Mouse (Mus musculus) lung, postnatal 4 days (tissue): ENCODE data around the gene Rnase12.
"Not testable (repeated sequence)": the region's sequence is repeated elsewhere in the genome, so short reads cannot be mapped to it uniquely, and the experiment has no call there.

ENCODE experiments used
- DNase-seq, 2 experiments: peaks; one replicate each; pipeline ENCODE4 v3.0.0; 2021

Rnase12 gene

DNA sequence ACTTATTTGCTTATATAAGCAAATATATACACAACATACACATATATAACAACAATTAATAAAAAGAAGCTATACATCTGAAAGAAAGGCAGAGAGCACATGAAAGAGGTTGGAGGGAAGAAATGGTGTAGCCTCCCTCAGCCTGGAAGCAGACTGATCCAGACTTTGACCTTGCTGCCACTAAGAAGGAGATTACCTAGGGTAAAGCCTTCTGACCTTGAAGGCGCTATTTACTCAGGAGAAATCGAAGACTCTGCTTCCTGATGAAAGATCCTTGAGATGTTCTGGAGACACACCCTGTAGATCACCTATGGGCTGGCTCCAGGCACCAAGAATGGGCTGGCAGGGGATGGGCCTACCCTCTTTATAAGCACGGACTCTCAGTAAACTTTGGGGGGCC, 42.7 kb downstream of the Rnase12 start:
- not testable (repeated sequence) for DNase-seq

GRCm38 (mm10) chr14:51009572-51009971, 47.9 kb downstream of the Rnase12 start:
- DNase-seq: peak in 1 of 2 experiments; percentile 46

DNA sequence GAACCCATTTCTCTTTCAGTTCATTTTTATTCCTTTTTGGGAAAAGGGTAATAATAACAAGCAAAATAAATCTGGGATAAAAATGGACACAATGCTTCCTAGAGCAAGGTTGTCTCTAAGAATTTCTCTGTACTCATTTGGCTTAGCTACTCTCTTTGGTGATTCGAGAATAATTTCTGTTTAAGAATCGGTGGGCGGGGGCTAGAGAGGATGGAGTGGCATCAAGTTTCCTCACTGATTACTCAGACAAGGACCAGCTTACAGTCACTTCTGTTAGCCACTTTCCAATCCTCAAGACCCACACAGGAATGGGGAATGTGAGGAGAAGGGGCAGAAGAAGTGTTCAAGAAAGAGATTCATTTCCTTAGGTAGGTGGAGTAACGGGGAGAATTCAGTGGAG, 48.7 kb downstream of the Rnase12 start:
- DNase-seq: no peak

DNA sequence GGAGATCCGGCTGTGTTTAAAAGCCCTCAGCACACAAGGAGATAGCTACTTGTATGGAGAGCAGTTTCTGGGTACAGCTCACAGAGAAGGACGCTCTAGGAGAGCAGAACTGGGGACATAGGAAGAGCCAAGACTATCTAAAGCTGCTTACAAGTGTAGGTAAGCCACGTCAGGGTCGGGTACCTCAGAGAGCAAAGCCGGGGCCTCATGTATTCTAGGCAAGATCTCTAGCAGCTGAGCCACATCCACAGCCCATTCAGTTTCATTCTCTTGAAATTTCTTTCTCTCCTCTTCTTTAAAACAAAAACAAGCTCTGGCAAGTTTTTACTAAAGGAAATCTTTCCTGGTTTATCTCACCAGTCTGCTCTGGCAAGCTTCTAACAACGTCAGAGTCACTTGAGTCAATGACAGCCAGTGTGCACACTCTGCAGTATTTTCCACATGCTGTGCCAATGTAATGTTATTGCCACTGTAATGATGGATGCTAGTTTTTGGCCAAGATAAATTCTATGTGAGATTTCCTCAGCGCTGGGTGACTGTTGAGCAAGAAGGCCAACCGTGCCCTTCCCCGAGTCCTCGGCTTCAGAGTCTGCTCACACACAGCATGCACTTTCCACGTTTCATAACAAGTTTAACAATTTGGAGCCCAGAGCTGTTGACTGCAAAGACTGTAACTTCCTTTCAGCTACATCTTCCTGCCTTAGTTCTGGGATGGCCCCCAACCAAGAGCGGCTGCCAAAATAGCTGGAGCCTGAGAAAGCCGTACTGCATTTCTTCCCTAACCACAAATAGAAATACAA, 49.3 kb downstream of the Rnase12 start:
- peak; percentile 72 to 89 for DNase-seq

DNA sequence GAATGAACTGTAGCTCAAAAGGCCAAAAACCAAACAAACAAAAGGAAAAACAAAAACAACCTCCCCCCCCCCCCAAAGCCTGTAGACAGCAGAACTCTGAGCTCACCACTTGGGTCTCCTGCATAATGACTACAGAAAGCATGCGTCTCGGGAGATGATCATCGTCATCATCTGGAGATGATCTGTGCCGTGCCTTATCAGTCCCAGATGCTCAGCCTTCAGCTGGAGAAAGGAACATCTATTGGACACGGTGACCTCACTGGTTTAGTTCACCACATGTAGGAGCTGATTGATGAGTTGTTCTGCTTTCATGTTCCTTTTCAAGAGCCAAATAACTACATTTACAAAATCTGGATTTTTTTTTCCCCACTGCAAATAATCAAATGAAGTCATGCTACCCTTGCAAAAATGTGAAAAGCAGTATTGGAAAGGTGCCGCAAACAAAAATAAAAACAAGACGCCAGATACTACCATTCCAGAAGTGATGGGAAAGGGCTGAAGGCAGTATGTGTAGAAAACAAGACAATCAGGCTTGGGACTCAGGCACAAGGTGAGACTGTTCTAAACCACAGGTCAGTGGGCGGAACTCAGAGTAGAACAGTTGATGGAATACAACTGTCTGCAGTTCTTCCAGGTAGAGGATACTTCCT, 50.2 kb downstream of the Rnase12 start, which contains the start of gene Rnase10:
Gene Rnase10 (plus strand): TSS at position 600 of the 650 bp plus-strand sequence.
- no peak for DNase-seq
